Mouse (Mus musculus): ENCODE results near the gene Pcyt2.

Gene Pcyt2

GRCm38 (mm10) chr11:120633520-120634343 lies 16.0 kb upstream of the Pcyt2 start, which contains the start of gene Mafg:
Gene Mafg, minus strand, starts transcription at chr11:120633600.
- peak; percentile 95 for DNase-seq (ENCODE audit: low read depth, low spot score)

- DNase-seq (ENCODE audit: low read depth, low spot score) = peak; percentile 81
Measured at GRCm38 (mm10) chr11:120632559-120633519, 15.1 kb upstream of the Pcyt2 start.

GRCm38 (mm10) chr11:120631726-120632448 lies 14.2 kb upstream of the Pcyt2 start:
- no peak for DNase-seq (ENCODE audit: low read depth, low spot score)

GRCm38 (mm10) chr11:120630881-120631725 lies 13.4 kb upstream of the Pcyt2 start:
- no peak for DNase-seq (ENCODE audit: low read depth, low spot score)

GRCm38 (mm10) chr11:120630401-120630871 lies 12.7 kb upstream of the Pcyt2 start:
- no peak for DNase-seq (ENCODE audit: low read depth, low spot score)

GRCm38 (mm10) chr11:120629911-120630310 lies 12.2 kb upstream of the Pcyt2 start:
- DNase-seq (ENCODE audit: low read depth, low spot score) = peak; percentile 82

- DNase-seq (ENCODE audit: low read depth, low spot score) = peak; percentile 68
Measured at GRCm38 (mm10) chr11:120629341-120629730, 11.6 kb upstream of the Pcyt2 start.

GRCm38 (mm10) chr11:120628601-120629340 lies 11.0 kb upstream of the Pcyt2 start:
- no peak for DNase-seq (ENCODE audit: low read depth, low spot score)

GRCm38 (mm10) chr11:120627468-120628300 lies 9.9 kb upstream of the Pcyt2 start:
- no peak for DNase-seq (ENCODE audit: low read depth, low spot score)

- DNase-seq (ENCODE audit: low read depth, low spot score) = no peak
Measured at GRCm38 (mm10) chr11:120626785-120627467, 9.2 kb upstream of the Pcyt2 start.

- DNase-seq (ENCODE audit: low read depth, low spot score) = no peak
Measured at GRCm38 (mm10) chr11:120625152-120625775, 7.5 kb upstream of the Pcyt2 start, which contains the start of gene Sirt7. Gene Sirt7, minus strand, starts transcription at chr11:120625240.

GRCm38 (mm10) chr11:120624680-120625111 lies 7.0 kb upstream of the Pcyt2 start:
- peak; percentile 78 for DNase-seq (ENCODE audit: low read depth, low spot score)

GRCm38 (mm10) chr11:120623961-120624679 lies 6.4 kb upstream of the Pcyt2 start:
- DNase-seq (ENCODE audit: low read depth, low spot score) = no peak

- no peak for DNase-seq (ENCODE audit: low read depth, low spot score)
Measured at GRCm38 (mm10) chr11:120622805-120623204, 5.1 kb upstream of the Pcyt2 start.

GRCm38 (mm10) chr11:120620195-120620594 lies 2.5 kb upstream of the Pcyt2 start:
- no peak for DNase-seq (ENCODE audit: low read depth, low spot score)

- DNase-seq (ENCODE audit: low read depth, low spot score) = no peak
Measured at GRCm38 (mm10) chr11:120618619-120619535, 1.1 kb upstream of the Pcyt2 start.
